Mouse (Mus musculus) stomach, postnatal 0 days (tissue): ENCODE data around the gene Prkcq. TPM values are rescaled to one million over a fixed set of nuclear protein-coding genes. Genes with fewer than 3 reads are reported as not detected.
"Not testable (repeated sequence)": the region's sequence is repeated elsewhere in the genome, so short reads cannot be mapped to it uniquely, and the experiment has no call there.

Source experiments
- ATAC-seq: fragments of 200-750 bp; cut with Nextera tagmentation; 2 replicates; pipeline ENCODE4 v1.8.0; 2017; ENCODE audit not compliant: low FRiP score, low TSS enrichment
- DNase-seq: peaks from one replicate; pipeline ENCODE4 v3.0.0-alpha.2; 2016; ENCODE audit warnings: low spot score
- H3K27ac ChIP-seq: fragments of 300-500 bp; sonication (generic); replicated peaks from 2 replicates; pipeline ENCODE4 v1.5.1; 2014; ENCODE audit warnings: mild to moderate bottlenecking, control low read depth
- H3K27me3 ChIP-seq: fragments of 300-500 bp; sonication (generic); 2 replicates; pipeline ENCODE4 v1.6.1; 2014; ENCODE audit warnings: low read length; ENCODE audit not compliant: control insufficient read depth, insufficient read depth
- H3K36me3 ChIP-seq: fragments of 300-500 bp; sonication (generic); 2 replicates; pipeline ENCODE4 v1.6.1; 2014; ENCODE audit warnings: low read length, mixed read lengths; ENCODE audit not compliant: control insufficient read depth, insufficient read depth
- H3K4me1 ChIP-seq: fragments of 300-500 bp; sonication (generic); replicated peaks from 2 replicates; pipeline ENCODE4 v1.6.1; 2014; ENCODE audit warnings: antibody characterized with exemption; ENCODE audit not compliant: control insufficient read depth, insufficient read depth
- H3K4me2 ChIP-seq: fragments of 300-500 bp; sonication (generic); replicated peaks from 2 replicates; pipeline ENCODE4 v1.6.1; 2014; ENCODE audit warnings: low read depth, mild to moderate bottlenecking, control low read depth, moderate library complexity
- H3K4me3 ChIP-seq: fragments of 300-500 bp; sonication (generic); 2 replicates; pipeline ENCODE4 v1.5.1; 2014; ENCODE audit warnings: low read depth, low read length, control low read depth
- H3K9ac ChIP-seq: fragments of 300-500 bp; sonication (generic); 2 replicates; pipeline ENCODE4 v1.6.1; 2014; ENCODE audit warnings: mild to moderate bottlenecking, low read length, control low read depth, mixed read lengths
- H3K9me3 ChIP-seq: fragments of 300-500 bp; sonication (generic); 2 replicates; pipeline ENCODE4 v1.6.1; 2016; ENCODE audit warnings: low read length; ENCODE audit not compliant: control insufficient read depth
- CTCF ChIP-seq: IDR thresholded peaks from 2 replicates; pipeline ENCODE4 v1.5.1; 2016; ENCODE audit warnings: antibody characterized with exemption, low read depth, mild to moderate bottlenecking, moderate library complexity
- EP300 ChIP-seq: optimal IDR thresholded peaks from 2 replicates; pipeline ENCODE3; 2016; ENCODE audit warnings: antibody characterized with exemption
- WGBS: fragments of 180-500 bp; shearing (Covaris S2); extraction: QIAGEN DNeasy Blood & Tissue Kit; methylation state at CpG from one replicate; pipeline ENCODE4 v1.1.7; 2014; 5-methylcytosine and 5-hydroxymethylcytosine counted together
- polyA plus RNA-seq: library from polyadenylated mRNA; unstranded; fragments of >200 nt; fragmentation: Nextera tagmentation; extraction: Ambion mirVana; gene quantifications from 2 replicates; pipeline ENCODE4 v1.2.1, GENCODE M21; 2015

Gene Prkcq
- polyA plus RNA-seq, 1 experiment from 2014 or later: 0.91 TPM

DNA sequence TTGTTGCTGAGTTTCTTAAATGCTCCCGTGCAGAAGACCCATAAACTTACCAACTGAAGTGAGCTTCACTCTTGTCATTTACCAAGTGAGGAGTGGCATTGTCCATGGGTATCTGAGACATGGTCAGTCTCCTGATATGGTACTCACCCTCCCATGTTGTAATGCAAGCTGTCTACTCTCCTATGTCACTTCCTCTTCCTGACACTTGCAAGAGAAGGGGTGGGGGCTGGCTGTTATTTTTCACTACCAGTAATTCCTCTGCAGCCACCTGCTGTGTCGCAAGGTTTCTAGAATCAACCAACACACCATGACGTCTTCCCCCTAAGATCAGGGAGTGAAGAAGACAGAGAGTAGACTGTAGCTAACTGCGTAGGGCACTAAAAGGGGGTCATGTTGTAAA lies 160.6 kb downstream of the Prkcq start:
- H3K9me3 ChIP-seq: no peaks in the 10 kb centered on the region
- no peak overlapping the region for H3K9ac ChIP-seq
- no peak for ATAC-seq
- no peak for TF ChIP-seq EP300
- TF ChIP-seq CTCF: no peak
- H3K27me3 ChIP-seq: no peaks in the 10 kb centered on the region
- H3K4me2 ChIP-seq: no peak overlapping the region
- H3K4me1 ChIP-seq: no peaks in the 10 kb centered on the region
- H3K36me3 ChIP-seq: no peaks in the 10 kb centered on the region
- no peak for DNase-seq
- WGBS: 74% methylated on average over 4 of the region's 4 CpGs
- no peak overlapping the region for H3K4me3 ChIP-seq
- H3K27ac ChIP-seq: no peak overlapping the region

DNA sequence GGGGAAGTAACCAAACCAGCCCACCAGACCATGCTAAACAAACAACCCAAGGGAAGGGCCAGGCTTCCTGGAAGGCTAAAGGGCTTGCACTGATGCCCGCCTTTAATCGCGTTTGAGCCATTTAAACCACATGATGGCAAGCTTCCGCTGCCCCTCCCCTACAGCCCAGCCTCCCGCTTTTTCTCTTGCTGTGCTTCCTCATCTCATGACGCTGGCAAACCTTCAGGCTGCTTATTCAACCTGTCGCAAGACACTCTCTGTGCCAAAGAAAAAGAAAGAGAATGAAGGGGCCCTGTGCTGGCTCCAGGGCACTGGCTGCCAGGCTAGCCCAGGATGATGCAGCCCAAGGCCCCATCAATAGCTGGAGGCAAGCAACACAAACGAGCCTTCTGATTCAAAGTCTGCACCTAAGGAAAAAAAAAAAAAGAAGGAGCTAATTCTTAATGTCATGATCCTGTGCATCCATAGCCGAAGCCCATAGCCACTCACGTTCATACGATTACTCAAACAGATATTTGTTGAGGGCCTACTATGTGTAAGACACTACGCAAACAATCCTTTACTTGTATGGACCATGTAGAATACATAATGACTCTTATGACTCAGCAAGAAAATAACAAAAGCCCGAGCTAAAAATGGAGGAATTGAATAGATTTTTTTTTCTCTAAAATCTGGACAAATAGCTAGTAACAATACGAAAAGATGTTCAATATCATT lies 161.6 kb downstream of the Prkcq start:
- no peak overlapping the region for H3K27ac ChIP-seq
- H3K36me3 ChIP-seq: no peaks in the 10 kb centered on the region
- H3K27me3 ChIP-seq: no peaks in the 10 kb centered on the region
- DNase-seq (peak; percentile 18), ATAC-seq (peak; percentile 38; the same call in 1 of the 2 replicates)
- no peak for TF ChIP-seq EP300
- no peak for TF ChIP-seq CTCF
- H3K4me2 ChIP-seq: no peak overlapping the region
- H3K4me3 ChIP-seq: no peak overlapping the region
- WGBS: 51% methylated on average over 14 of the region's 14 CpGs
- no peak overlapping the region for H3K9ac ChIP-seq
- no peaks in the 10 kb centered on the region for H3K4me1 ChIP-seq
- H3K9me3 ChIP-seq: no peaks in the 10 kb centered on the region

DNA sequence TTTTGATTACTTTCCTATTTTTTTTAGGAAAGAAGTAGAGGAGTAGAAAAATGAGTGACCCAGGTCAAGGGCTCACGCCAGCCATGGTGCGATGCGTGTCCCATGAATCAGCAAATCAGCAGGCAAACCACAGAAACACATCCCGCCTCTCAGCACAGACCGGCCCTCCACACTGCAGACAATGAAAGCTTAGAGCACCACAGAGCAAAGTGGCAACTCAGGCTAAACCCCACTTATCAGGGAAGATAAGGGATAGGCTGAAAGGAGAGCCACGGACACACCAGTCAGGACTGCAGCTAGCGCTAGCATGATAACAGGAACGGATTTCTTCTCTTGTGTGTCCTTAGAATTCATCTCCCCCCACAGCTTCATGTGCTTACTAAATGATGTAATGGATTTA lies 164.4 kb downstream of the Prkcq start:
- Histone ChIP-seq H3K36me3 (no peaks in the 10 kb centered on the region), H3K27me3 (no peaks in the 10 kb centered on the region), H3K9ac (no peak overlapping the region), H3K9me3 (no peaks in the 10 kb centered on the region), H3K4me3 (no peak overlapping the region), H3K4me1 (no peaks in the 10 kb centered on the region), H3K27ac (no peak overlapping the region), H3K4me2 (no peak overlapping the region)
- TF ChIP-seq CTCF (no peak), EP300 (no peak)
- no peak for ATAC-seq
- DNase-seq: no peak
- WGBS: 41% methylated on average over 8 of the region's 8 CpGs

DNA sequence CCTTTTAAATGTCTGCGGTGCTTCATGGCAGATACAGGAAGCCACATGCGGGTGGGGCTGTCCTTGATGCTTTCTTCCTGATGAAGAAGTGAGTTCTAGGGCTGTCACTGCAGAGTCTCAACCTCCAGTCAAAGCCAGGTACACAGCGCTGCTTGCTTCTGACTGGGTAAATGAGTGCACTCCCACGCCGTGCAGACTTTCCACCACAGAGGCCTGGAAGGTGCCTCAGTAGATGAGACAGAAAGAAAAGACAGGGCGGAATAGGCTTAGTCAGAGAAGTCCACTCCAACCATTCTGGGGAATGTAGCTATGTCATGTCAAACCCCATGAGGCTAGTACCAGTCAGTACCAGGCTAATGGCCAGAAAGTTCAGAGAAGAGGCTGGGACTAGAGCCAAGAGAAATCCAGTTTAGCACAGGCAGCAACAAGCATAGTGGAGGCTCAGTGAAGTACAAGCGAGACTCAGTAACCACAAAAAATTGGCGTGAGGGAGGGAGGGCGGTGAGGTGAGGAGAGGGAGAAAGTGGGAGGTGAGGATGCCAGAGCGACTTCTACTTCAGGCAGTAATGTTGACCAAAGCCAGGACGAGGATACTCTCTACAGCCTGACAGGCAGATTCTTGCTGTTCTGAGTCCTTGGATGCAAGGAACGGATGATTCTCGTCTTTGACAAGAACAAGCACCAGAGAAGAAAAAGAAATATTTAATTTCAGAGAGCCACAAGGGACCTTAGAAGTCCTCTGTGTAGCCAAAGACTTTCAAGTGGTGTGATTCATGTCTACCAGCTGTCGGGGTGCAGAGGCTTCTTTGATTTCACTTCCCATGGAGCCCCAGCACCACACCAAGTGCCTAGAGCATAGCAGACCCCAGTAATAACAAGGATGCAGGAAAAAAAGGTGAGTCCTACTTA lies 167.3 kb downstream of the Prkcq start:
- DNase-seq (peak; percentile 17), ATAC-seq (no peak)
- WGBS: 67% methylated on average over 14 of the region's 14 CpGs
- Histone ChIP-seq H3K4me3 (no peak overlapping the region), H3K4me1 (no peaks in the 10 kb centered on the region), H3K27me3 (no peaks in the 10 kb centered on the region), H3K4me2 (no peak overlapping the region), H3K9ac (no peak overlapping the region), H3K9me3 (no peaks in the 10 kb centered on the region), H3K27ac (no peak overlapping the region), H3K36me3 (no peaks in the 10 kb centered on the region)
- no peak for TF ChIP-seq EP300
- TF ChIP-seq CTCF: no peak

DNA sequence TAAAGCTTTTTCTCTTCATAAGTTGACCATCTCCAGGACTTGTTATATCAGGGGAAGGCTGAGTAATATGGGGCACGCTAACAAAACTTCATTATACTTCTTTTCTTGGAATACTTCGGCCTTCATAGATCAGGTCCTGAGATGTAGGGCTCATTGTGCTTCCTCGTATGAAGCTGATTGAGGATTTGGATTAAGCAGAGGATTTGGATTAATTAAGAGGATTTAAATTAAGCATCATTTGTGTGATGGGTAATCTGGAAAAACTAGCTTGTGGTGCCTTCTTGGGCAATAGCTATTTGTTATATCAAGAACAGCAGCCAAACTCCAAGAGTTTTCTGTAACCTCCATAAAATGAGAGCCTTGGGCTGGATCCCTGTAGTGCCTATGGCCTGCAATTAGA lies 172.8 kb downstream of the Prkcq start:
- TF ChIP-seq EP300 (no peak), CTCF (no peak)
- H3K4me2 ChIP-seq: no peak overlapping the region
- H3K4me1 ChIP-seq: no peaks in the 10 kb centered on the region
- H3K36me3 ChIP-seq: no peaks in the 10 kb centered on the region
- H3K27me3 ChIP-seq: no peaks in the 10 kb centered on the region
- H3K9me3 ChIP-seq: no peaks in the 10 kb centered on the region
- no peak overlapping the region for H3K4me3 ChIP-seq
- no peak overlapping the region for H3K9ac ChIP-seq
- no peak for DNase-seq
- WGBS: 87% methylated on average over 3 of the region's 3 CpGs
- H3K27ac ChIP-seq: no peak overlapping the region
- no peak for ATAC-seq

DNA sequence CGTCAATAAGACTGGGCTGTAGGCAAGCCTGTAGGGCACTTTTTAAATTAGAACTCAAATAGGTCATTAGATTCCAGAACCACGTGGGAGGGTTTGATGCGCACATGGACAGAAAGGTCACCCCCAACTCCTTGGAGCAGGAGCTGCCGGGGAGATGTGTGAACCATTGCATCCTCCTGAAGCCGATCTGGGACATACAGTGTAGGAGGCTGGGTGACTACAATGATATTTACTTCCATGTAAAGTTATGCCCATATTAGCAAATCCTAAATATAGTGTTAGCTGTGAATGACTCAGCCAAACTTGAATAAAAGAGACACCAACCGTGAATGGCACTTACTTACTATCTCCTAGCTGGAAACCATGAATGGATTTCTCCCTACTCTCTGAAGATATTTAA lies 174.5 kb downstream of the Prkcq start:
- H3K4me1 ChIP-seq, H3K27ac ChIP-seq, DNase-seq, H3K36me3 ChIP-seq, H3K27me3 ChIP-seq, H3K9ac ChIP-seq, H3K4me2 ChIP-seq, H3K4me3 ChIP-seq, H3K9me3 ChIP-seq, ATAC-seq: not testable (repeated sequence)
- WGBS: 84% methylated on average over 6 of the region's 6 CpGs
